Mouse (Mus musculus) T-helper 1 cell (primary cell): ENCODE measurements around the gene Gpr132.
"Not testable (repeated sequence)": the region's sequence is repeated elsewhere in the genome, so short reads cannot be mapped to it uniquely, and the experiment has no call there.

Experiments used
- in situ Hi-C: fragments of 300-600 bp; cut with MboI, MseI; formaldehyde crosslinking; loops from one replicate; pipeline ENCODE4 v1.15.1; 2025; ENCODE audit warnings: high pct_unique_total_duplicates

The Gpr132 gene

GRCm38 (mm10) chr12:112823221-112823620, 44.8 kb downstream of the Gpr132 start:
- in situ Hi-C loops, result no loop called here

- in situ Hi-C loops, result no loop called here
Measured at GRCm38 (mm10) chr12:112822676-112823075, 45.4 kb downstream of the Gpr132 start.

GRCm38 (mm10) chr12:112821974-112822373, 46.1 kb downstream of the Gpr132 start:
- in situ Hi-C loops, result no loop called here

- in situ Hi-C loops, result no loop called here
Measured at GRCm38 (mm10) chr12:112821216-112821615, 46.8 kb downstream of the Gpr132 start.

GRCm38 (mm10) chr12:112820401-112820999, 47.5 kb downstream of the Gpr132 start:
- in situ Hi-C loops, result no loop called here

GRCm38 (mm10) chr12:112819057-112819662, 48.9 kb downstream of the Gpr132 start:
- in situ Hi-C loops, result no loop called here

GRCm38 (mm10) chr12:112816866-112817265, 51.2 kb downstream of the Gpr132 start:
- in situ Hi-C loops, result not testable (repeated sequence)

GRCm38 (mm10) chr12:112816294-112816693, 51.7 kb downstream of the Gpr132 start:
- in situ Hi-C loops, result no loop called here

- in situ Hi-C loops, result no loop called here
Measured at GRCm38 (mm10) chr12:112814682-112815470, 53.2 kb downstream of the Gpr132 start.

- in situ Hi-C loops, result no loop called here
Measured at GRCm38 (mm10) chr12:112813370-112813769, 54.7 kb downstream of the Gpr132 start.

- in situ Hi-C loops, result no loop called here
Measured at GRCm38 (mm10) chr12:112810092-112810885, 57.7 kb downstream of the Gpr132 start.

- in situ Hi-C loops, result no loop called here
Measured at GRCm38 (mm10) chr12:112809641-112810040, 58.4 kb downstream of the Gpr132 start.

- in situ Hi-C loops, result no loop called here
Measured at GRCm38 (mm10) chr12:112808587-112809364, 59.3 kb downstream of the Gpr132 start, which contains the start of gene Clba1. Gene Clba1, plus strand, starts transcription at chr12:112808937.

- in situ Hi-C loops, result no loop called here
Measured at GRCm38 (mm10) chr12:112808212-112808586, 59.8 kb downstream of the Gpr132 start.

- in situ Hi-C loops, result no loop called here
Measured at GRCm38 (mm10) chr12:112807796-112808195, 60.2 kb downstream of the Gpr132 start.

GRCm38 (mm10) chr12:112806044-112806443, 62.0 kb downstream of the Gpr132 start:
- in situ Hi-C loops, result no loop called here

GRCm38 (mm10) chr12:112804046-112804445, 64.0 kb downstream of the Gpr132 start:
- in situ Hi-C loops, result loop anchor here (5.0 kb wide), 1 partner anchor 33 kb away; no protein-coding TSS in a partner anchor

- in situ Hi-C loops, result loop anchor here (5.0 kb wide), 1 partner anchor 34 kb away; no protein-coding TSS in a partner anchor
Measured at GRCm38 (mm10) chr12:112802917-112803316, 65.1 kb downstream of the Gpr132 start.

- in situ Hi-C loops, result loop anchor here (5.0 kb wide), 1 partner anchor 35 kb away; no protein-coding TSS in a partner anchor
Measured at GRCm38 (mm10) chr12:112801864-112802846, 65.9 kb downstream of the Gpr132 start, which contains the start of gene Ahnak2. Gene Ahnak2, minus strand, starts transcription at chr12:112802657.
